Mouse (Mus musculus): ENCODE results near the gene Cuedc2. TPM values are rescaled to one million over a fixed set of nuclear protein-coding genes. Genes with fewer than 3 reads are reported as not detected.

Cuedc2 gene
- polyA plus RNA-seq, 2 experiments from 2014 or later = 56.3 to 62.6 TPM

DNA sequence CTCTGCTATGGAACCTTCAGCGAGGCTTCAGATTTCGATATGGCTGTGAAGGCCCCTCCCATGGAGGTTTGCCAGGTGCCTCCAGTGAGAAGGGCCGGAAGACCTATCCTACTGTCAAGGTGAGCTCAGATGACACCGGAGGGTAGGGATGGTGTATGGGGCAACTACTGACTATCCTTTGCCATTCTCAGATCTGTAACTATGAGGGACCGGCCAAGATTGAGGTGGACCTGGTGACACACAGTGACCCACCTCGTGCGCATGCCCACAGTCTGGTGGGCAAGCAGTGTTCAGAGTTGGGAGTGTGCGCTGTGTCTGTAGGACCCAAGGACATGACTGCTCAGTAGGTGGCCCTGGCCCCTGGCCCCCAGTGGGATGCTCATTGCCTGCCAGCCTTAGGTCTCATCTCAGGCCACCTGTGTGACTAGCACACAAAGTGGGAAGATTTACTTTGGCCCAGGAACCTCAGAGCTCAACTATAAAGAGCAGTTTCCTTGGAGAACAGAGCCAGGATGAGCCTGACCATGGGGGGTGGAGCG is 31.7 kb downstream of the Cuedc2 start:
- no peak for ATAC-seq

DNA sequence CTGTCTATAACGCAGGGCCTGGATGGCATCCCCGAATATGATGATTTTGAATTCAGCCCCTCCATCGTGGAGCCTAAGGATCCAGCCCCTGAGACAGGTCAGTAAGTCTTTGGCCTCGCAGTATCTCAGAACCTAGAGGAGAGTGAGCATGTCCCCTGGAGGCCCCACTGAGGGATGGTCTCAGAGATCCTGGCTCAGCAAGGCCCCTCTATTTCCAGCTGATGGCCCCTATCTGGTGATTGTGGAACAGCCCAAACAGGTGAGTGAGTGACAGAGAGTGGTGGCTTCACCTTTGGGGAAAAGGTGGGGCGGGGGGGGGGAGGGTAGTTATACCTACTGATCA is 32.3 kb downstream of the Cuedc2 start:
- no peak for ATAC-seq

DNA sequence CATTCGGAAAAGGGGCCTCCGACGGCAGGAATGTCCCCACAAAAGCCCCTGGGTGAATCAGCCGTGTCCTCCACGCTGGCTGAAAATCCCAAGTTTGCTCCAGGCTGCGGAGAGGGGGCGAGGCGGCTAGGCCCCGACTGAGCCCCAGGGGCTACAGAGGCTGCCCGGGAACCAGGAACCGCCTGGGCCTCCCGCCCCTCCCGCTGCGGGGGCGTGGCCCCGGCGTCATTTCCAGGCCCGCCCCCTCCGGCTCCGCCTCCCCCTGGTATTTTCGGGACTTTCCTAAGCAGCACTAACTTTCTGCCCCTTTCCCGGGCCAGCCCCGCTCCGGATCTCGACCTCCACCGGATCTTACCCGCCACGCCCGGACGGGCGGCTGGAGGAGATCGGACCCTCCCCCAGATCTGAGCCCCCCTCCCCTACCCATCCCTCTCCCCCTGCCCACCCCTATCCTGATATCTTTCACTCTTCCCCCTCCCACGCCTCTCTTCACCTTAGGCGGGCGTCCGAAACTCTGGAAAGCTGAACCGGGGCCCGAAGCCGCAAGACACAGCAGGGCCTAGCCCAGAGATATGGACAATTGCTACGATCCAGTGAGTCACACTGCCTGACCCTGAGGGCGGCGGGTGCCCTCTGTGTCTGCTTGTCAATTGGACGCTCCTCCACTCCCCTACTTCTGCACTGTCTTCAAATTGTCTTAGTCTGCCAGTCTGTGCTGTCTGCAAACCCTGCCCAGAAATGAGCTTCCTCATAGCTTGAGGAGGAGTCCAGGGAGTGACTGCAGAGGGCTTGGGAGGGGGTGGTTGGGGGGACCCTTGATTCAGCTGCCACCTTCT is 32.9 kb downstream of the Cuedc2 start:
- ATAC-seq = peak; percentile 62

DNA sequence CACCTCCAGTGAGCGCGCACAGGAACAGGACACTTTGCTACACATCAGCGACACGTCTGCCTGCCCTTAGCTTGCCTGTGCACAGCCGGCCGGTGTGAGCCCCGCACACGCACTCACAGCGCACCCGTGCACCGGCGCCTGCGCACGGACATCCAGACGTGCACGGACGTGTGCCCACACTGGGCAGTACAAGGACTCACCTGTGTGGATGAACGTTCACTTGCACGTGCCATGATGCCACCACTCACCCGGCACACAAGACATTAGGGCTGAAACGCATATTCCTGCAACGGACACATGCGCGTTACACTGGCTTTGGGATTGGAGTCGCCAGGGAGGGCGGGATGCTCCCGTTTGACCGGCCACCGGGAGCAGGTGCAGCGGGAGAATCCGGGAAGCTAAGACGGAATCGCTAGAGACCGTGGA is 33.6 kb downstream of the Cuedc2 start:
- ATAC-seq = peak; percentile 42

DNA sequence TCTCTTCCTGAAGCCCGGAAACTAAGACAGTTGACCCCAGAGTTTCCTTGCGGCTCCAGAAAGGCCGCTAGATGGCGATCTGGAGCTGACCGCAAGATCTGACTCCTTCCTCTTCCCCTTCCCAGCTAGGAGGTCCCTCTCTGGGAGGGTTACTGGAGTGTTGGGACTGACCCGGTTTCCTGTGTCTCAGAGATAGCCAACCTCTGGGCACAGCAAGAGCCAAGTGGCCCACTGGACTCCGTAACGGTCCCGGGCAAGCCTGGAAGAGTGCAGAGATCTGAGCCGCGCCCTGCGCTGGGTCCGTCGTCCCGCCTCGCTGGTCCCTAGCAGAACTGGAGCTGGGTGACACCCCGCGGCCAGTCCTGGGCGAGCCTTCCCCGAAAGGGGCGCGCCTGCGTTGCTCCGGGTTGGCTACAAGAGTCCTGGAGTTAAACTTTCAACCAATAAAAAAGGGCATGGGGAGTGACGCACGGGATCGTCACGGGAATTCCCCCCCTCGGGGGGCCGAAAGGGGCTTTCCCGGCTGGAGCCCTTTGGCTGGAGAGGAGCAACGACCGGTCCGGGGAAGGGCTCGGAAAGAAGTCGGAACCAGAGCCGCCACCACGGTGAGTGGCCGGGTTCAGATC is 34.2 kb downstream of the Cuedc2 start, which contains the start of gene Nfkb2:
Gene Nfkb2, plus strand, starts transcription at position 105 of the 626 bp plus-strand sequence.
- peak; percentile 76 for ATAC-seq

DNA sequence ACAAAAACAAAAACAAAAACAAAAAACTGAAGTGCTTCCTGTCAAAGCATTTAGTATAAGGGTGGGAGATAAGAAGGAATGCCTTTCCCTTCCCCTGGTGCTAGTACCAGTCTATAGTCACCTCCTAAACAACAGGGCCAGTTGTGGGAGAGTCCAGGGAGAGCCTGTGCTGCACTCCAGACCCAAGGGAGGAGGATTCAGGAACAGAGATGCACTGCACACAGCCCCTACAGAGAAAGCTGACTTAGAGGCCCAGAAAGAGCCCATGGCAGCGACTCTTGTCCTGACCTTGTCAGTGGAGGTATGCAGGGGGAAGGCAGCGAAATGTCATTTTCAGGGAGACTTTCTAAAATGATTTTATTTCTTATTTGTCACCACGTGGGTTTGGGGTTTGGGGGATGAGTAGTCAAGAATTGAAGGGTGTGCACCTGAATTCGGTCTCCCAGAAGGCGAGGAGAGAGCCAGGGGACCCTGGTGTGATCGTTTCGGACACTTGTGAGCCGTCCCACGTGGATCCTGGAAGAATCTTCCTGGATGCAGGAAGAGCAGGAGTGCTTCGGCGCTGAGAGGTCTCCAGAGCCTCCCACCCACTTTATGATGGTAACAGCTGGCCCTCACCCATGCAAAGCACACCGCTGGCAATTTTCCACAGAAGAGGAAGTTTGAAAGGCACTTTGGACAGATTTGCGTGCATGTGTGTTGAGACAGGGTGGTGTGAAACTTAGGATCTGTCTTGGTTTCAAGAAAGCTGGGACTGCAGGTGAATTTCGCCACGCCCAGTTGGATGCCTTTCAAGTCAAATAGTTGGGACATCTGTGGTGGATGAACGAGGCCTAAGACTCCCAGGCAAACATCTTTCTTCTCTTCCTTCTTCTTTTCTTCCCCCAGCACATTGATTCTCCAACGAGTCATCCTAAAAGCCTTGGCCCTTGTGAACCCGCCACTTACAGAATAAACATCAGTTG is 35.0 kb downstream of the Cuedc2 start:
- ATAC-seq = no peak

DNA sequence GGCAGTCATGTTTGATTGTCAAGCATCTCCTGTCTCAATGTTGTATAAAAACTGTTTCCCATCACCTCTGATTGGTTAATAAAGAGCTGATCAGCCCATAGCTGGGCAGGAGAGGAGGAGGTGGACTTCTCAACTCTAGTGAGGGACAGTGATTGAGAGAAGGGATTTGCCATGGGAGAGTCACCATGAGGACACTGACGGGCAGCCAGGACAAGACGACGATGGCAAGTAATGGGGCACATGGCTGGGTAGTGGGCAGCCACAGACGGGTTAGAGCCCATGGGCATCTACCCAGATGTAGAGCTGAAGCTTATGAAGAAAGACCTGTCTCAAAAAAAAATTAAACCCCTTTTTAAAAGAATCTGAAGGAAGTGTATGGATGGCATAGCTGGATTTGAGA is 36.0 kb downstream of the Cuedc2 start:
- no peak for ATAC-seq

DNA sequence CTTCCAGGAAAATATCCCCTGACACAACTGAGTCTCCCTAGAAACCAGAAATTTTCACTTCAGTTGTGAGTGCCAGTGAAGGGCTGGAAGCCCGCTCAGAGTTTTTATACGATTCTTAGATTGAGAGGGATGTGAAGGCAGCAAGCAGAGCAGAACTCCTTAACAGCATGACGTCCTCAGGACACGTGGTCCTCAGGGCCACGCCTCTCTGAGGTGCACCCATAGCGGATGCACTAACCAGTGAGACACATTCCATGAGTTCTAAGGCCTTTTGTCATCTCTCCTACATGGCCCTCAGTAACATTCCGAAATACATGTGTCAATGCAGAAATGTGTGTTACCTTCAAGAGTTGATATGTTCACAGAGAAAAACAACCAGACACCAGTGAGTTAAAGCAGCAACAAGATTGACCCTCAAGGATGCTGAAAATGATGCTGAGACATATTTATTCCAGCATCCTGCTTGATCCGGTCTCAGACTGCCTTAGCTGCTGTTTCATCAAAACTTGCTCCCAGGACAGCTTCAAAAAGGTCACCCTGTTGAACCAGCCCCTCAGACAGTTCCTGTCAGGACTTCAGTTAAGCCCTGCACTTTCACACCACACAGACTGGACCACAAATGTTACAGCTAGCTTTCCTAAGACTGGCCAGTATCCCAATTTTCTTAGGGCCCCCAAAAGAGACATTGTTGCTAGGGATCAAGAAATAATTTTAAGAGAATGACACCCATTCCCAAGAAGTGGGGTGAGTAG is 38.0 kb downstream of the Cuedc2 start:
- no peak for ATAC-seq

DNA sequence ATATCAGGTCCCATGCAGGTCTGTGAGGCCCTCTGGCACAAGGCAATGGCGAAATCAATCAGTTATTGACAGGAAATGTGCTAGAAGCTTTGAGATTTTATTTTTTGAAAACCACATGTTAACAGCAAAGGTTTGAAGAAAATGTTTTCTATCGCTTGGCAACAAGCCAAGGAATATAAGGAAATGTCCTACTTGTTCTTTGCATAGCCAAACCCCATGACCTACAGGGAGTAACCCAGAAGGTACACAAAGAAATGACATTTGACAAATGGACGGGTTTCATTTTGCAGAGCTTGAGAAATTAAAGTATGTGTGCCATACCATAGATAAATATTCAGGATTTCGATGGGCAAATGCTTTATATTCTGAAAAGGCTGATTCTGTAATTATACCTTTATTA is 41.6 kb downstream of the Cuedc2 start:
- ATAC-seq = no peak

DNA sequence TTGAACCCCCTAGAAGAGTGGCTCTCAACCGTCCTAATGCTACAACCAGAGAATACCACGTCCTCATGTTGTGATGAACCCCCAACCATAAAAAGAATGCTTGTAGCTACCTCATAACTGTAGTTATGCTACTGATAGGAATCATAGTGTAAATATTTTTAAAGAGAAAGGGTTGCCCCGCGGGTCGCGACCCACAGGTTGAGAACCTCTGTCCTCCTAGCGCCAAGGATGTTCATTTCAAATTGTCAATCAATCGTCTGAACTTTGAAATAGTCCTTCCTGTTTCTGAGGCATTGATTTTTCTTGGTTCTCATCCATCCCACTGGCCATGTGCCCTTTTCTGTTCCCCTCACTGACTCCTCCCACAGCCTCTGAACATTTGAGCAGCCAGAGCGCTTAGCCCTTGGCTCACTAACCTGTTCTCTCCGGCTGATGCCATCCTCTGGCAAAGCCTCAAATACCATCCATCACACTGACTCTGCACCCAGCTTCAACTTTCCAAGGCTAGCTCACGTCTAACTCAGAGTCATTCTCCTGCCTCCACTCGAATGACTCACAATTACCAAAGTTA is 47.9 kb downstream of the Cuedc2 start:
- ATAC-seq = no peak

DNA sequence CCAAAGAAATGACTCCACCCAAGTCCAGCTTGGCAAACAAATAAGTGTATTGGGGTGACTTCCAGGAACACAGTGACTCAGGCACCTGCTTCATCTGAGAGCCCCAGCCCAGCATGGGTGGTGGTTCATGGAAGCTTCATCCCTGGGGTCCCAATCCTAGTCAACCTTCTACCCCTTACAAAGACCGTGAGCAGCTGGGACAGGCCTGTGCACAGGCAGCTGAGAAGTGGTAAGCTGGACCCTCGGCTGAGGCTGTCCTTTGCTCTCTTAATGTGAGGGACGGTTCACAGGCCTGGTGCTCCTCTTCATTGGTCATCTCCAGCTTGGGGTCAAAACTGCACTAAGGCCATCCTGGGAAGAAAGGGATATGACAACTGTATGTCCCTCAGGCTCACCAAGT is 50.9 kb downstream of the Cuedc2 start:
- no peak for ATAC-seq

DNA sequence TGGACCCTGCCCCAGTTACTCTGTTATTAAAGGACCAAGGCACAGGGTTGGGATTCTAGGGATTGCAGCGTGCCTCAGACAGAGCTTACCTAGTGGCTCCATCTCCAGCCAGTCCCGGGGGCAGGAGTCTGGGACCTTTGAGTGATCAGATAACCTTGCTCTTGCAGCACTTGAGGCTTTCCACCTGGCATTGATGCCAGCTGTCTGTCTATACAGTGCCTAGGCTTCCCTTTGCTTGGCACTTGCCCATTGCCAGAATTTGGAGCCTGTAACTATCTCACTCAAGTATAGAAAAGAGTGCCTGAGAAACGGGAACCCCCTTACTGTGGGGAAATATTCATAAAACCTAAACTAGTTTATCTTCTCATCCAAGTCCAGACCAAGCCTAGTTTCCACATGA is 51.6 kb downstream of the Cuedc2 start:
- no peak for ATAC-seq

DNA sequence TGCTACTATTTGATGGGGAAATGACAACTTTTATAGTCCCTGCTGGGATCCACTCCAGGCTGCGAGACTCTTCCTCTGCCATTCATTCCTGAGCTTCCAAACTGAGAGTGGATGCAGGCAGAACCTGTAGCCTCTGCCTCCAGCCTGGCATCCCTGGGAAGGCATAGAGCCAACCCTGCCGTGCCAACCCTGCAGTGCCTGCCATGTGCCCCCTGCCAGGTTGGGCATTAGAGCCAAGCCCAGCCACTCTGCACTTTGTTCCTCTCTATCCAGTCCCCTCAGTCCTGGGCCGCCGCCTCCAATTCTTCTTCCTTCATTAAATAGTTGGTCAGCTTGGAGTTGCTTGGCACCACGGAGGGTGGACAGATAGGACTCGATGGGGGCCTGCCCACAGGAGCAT is 52.5 kb downstream of the Cuedc2 start:
- ATAC-seq = no peak

DNA sequence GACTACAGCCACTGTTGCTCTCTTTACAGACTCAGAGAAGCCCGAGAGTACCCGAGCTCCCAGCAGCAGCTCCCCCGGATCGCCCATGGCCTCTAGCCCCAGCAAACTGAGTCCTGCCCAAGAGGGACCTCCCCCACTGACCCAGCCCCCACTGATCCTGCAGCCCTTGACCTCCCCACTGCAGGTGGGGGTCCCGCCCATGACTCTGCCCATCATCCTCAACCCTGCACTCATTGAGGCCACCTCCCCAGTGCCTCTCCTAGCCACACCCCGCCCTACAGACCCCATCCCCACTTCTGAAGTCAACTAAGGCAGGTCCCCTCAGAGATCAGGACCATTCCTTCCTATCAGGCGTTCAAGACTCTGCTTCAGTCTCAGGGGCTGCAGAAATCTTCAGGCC is 52.9 kb downstream of the Cuedc2 start:
- no peak for ATAC-seq

DNA sequence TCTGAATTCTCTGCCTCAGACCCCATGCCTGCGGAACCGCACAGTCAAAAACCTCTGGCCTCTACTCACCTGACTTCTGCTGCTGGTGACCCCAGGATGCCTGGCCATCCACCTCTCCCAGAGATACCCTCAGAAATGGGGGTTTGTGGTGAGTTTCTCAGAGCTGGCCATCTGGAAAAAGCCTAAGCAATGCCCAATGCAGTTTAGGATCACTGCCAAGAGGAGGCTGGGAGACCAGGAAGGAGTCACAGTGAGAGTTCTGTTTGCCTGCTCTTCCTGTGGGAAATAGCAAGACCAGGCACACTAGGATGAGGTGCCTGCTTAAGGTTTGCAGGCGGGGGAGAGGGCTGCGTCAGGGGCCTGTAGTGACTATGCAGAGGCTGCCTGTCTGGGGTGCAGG is 53.8 kb downstream of the Cuedc2 start:
- ATAC-seq = no peak

DNA sequence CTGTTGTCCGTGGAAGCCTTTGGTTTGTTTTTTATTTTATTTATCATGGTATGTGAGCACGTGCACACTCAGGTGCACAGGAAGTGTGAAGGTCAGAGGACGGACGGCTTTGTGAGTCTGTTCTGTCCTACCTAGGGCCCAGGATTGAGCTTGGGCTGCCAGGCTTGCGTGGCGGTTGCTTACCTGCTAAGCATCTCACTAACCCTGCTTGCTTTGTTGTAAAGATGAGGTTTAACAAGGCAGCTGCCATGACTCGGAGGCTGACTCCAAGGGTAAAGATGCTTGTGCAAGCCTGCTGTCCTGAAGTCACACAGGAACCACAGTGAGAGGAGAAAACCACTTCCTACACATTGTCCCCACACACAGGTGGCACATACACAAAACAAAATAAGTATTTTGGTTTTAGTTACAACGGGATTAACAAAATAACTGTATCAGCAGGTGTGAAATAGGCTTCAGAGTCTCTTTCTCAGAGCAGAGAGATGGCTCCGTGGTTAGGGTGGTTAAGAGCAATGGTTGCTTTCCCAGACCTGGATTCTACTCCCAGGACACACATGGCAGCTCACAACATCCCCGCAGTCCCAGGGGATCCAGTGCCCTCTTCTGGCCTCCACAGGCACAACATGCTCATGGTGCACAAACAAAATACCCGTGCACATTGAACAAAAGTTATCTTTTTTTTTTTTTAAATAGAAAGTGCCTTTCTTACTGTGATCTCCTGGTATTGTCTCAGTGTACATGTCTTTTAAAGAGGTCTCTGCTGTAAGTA is 56.2 kb downstream of the Cuedc2 start:
- no peak for ATAC-seq

Measured in CD4-positive, CD25-positive, alpha-beta regulatory T cell, adult 4 months (primary cell).